Mouse (Mus musculus): ENCODE measurements around the gene Rbm25. TPM values are rescaled to one million over a fixed set of nuclear protein-coding genes. Genes with fewer than 3 reads are reported as not detected.

Rbm25 gene
- polyA plus RNA-seq, 1 experiment from 2014 or later = 85.0 TPM

DNA sequence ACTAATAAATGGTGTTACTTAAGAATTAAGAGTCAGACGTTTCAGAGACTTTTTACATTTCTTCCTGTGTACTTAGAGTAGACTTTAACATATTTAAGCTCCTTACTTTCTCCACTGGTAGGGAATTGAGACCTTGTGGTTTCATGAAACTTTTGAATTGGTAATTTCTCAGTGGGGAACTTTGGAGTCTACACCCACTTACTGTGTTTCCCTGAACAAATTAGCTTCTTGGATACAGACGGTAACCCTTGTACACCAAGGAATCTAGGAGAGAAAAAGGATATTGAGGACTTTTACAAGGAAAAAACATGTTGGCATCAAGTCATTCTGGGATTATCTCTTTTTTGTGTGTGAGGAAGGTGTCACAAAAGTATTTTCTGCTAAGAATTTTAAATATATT lies 2.8 kb downstream of the Rbm25 start:
- H3K9me3 ChIP-seq (ENCODE audit: low read length) = no peaks in the 10 kb centered on the region
- peaks cover 8% of the 10 kb centered on the region; the same call in 1 of the 2 replicates for H3K4me1 ChIP-seq (ENCODE audit: insufficient read depth)
- H3K36me3 ChIP-seq (replicated peaks; ENCODE audit: insufficient read depth, low read length) = peaks cover 25% of the 10 kb centered on the region
- ATAC-seq (no peak), DNase-seq (no peak)
- TF ChIP-seq CTCF (IDR thresholded peaks at IDR 0.05; ENCODE audit: low read depth) (no peak), EP300 (IDR thresholded peaks at IDR 0.05; ENCODE audit: low read depth) (no peak)
- 27% methylated on average over 2 of the region's 2 CpGs for WGBS (ENCODE audit: insufficient replicate concordance)
- peak overlapping the region; percentile 71 for H3K4me2 ChIP-seq (ENCODE audit: low read depth, low read length)
- H3K27me3 ChIP-seq (ENCODE audit: insufficient read depth, low read length) = no peaks in the 10 kb centered on the region
- peak overlapping the region; percentile 97; the same call in 1 of the 2 replicates for H3K9ac ChIP-seq (replicated peaks)
- peak overlapping the region; percentile 95 for H3K4me3 ChIP-seq (ENCODE audit: low read depth, low read length)
- no peak overlapping the region for H3K27ac ChIP-seq (ENCODE audit: low read depth)

DNA sequence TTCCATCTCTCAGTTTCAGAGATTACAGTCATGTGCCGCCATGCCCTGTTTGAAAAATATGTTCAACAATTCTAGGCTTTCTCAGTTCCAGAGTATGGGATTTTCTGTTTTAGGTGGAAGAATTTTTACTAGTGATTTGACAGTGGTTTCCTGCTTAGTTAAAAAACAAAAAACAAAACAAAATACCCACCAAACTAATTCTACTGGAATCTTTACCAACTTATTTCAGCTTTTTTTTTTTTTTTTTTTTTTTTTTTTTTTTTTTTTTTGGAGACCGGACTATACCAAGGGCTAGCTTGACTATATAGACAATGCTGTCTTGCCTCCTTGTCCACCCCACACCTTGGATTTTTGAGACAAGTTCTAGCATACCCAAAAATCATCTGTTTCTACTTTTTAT lies 10.2 kb downstream of the Rbm25 start:
- Histone ChIP-seq H3K4me1 (ENCODE audit: insufficient read depth) (0 out of 2 replicates have a peak, but pooled peaks cover 3% of the 10 kb centered on the region), H3K36me3 (replicated peaks; ENCODE audit: insufficient read depth, low read length) (peaks cover 62% of the 10 kb centered on the region), H3K9ac (replicated peaks) (no peak overlapping the region), H3K27ac (ENCODE audit: low read depth) (no peak overlapping the region), H3K4me2 (ENCODE audit: low read depth, low read length) (no peak overlapping the region), H3K9me3 (ENCODE audit: low read length) (no peaks in the 10 kb centered on the region), H3K4me3 (ENCODE audit: low read depth, low read length) (no peak overlapping the region), H3K27me3 (ENCODE audit: insufficient read depth, low read length) (no peaks in the 10 kb centered on the region)
- 91% methylated on average over 2 of the region's 2 CpGs for WGBS (ENCODE audit: insufficient replicate concordance)
- ATAC-seq (no peak), DNase-seq (no peak)
- TF ChIP-seq CTCF (IDR thresholded peaks at IDR 0.05; ENCODE audit: low read depth) = no peak
- TF ChIP-seq EP300 (IDR thresholded peaks at IDR 0.05; ENCODE audit: low read depth) = no peak

DNA sequence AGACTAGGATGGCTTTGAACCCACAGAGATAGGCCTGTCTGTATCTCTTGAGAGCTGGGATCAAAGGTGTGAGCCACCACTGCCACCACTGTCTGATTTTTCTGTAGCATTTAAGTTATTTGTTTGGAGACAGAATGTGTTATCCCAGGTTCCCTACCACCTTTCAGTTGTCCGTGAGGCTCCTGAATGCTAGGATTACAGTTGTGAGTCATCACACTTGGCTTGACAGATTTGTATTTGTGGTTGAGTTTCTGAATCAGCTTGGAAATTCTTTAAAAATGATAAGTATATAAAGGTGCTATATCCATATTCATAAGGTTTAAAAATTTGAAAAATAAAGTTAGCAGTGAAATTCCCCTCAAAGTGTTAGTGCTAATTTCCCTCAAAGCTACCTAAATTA lies 12.1 kb downstream of the Rbm25 start:
- WGBS (ENCODE audit: insufficient replicate concordance) = 88% methylated on average over 1 of the region's 1 CpGs
- no peak for DNase-seq
- Histone ChIP-seq H3K27ac (ENCODE audit: low read depth) (no peak overlapping the region), H3K9me3 (ENCODE audit: low read length) (no peaks in the 10 kb centered on the region), H3K27me3 (ENCODE audit: insufficient read depth, low read length) (no peaks in the 10 kb centered on the region), H3K4me1 (ENCODE audit: insufficient read depth) (no peaks in the 10 kb centered on the region), H3K4me3 (ENCODE audit: low read depth, low read length) (no peak overlapping the region), H3K4me2 (ENCODE audit: low read depth, low read length) (no peak overlapping the region), H3K9ac (replicated peaks) (no peak overlapping the region), H3K36me3 (replicated peaks; ENCODE audit: insufficient read depth, low read length) (peaks cover 54% of the 10 kb centered on the region)
- ATAC-seq = no peak
- TF ChIP-seq CTCF (IDR thresholded peaks at IDR 0.05; ENCODE audit: low read depth) (no peak), EP300 (IDR thresholded peaks at IDR 0.05; ENCODE audit: low read depth) (no peak)

DNA sequence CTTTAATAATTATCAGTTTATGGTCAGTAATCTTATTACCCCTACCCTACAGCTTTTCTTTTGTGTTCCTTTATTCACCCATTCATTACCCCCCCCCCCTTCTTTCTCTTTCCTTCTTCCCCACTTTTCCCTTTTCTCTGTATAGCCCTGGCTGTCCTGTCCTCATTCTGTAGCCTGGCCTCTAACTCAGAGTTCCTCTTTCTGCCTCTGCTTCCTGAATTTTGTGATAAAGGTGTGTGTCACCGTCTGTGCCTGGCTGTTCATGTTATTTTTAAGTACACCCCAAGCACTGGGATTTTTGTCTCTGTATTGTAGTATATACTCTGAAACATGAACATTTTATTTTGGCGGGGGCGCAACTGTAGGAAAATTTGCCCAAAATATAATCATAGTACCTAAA lies 19.3 kb downstream of the Rbm25 start:
- H3K9me3 ChIP-seq (ENCODE audit: low read length) = no peaks in the 10 kb centered on the region
- H3K36me3 ChIP-seq (replicated peaks; ENCODE audit: insufficient read depth, low read length) = peaks cover 65% of the 10 kb centered on the region
- DNase-seq = no peak

DNA sequence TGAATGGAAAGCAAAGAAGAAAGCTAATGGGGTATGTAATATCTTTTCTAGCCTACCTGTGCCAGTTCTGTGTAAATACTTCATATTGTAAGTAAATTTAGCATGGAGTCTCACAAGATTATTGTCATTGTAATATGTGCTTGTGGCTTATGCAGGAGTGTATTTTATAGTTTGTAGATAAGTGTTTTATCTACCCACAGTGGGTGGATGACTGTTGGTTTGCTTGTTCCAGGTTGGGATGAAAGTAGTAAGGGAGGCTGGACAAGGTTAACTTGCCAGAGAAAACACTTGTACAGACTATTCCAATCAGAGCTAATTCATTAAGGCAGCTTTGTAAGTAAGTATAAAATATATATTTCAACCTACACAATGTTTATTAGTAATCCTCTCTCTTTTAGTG lies 20.4 kb downstream of the Rbm25 start:
- peaks cover 62% of the 10 kb centered on the region for H3K36me3 ChIP-seq (replicated peaks; ENCODE audit: insufficient read depth, low read length)

More for the DNA sequence above, 19.3 kb downstream of the Rbm25 start:
- Histone ChIP-seq H3K4me3 (ENCODE audit: low read depth, low read length) (no peak overlapping the region), H3K9ac (replicated peaks) (no peak overlapping the region), H3K27me3 (ENCODE audit: insufficient read depth, low read length) (no peaks in the 10 kb centered on the region), H3K4me2 (ENCODE audit: low read depth, low read length) (no peak overlapping the region), H3K27ac (ENCODE audit: low read depth) (no peak overlapping the region), H3K4me1 (ENCODE audit: insufficient read depth) (no peaks in the 10 kb centered on the region)
- TF ChIP-seq EP300 (IDR thresholded peaks at IDR 0.05; ENCODE audit: low read depth) = no peak
- TF ChIP-seq CTCF (IDR thresholded peaks at IDR 0.05; ENCODE audit: low read depth) = no peak
- ATAC-seq = no peak
- 72% methylated on average over 3 of the region's 3 CpGs for WGBS (ENCODE audit: insufficient replicate concordance)

DNA sequence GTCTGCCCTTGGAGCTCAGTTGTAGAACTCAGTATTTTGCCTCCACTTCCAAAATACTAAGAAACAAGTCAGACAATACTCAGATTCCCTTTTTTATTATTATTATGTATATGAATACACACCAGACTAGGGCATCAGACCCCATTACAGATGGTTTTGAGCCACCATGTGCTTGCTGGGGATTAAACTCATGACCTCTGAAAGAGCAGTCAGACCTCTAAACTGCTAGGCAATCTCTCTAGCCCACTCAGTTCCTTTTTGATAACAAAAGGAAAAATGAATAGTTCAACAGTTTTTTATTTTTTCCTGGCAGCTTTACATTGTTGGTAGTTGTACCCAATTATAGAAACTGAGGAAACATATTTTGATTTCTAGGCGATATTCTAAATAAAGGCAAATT lies 54.4 kb downstream of the Rbm25 start:
- Histone ChIP-seq H3K9ac (replicated peaks) (no peak overlapping the region), H3K9me3 (ENCODE audit: low read length) (no peaks in the 10 kb centered on the region), H3K27ac (ENCODE audit: low read depth) (no peak overlapping the region), H3K4me1 (ENCODE audit: insufficient read depth) (peaks cover 8% of the 10 kb centered on the region), H3K27me3 (ENCODE audit: insufficient read depth, low read length) (no peaks in the 10 kb centered on the region), H3K36me3 (replicated peaks; ENCODE audit: insufficient read depth, low read length) (peaks cover 18% of the 10 kb centered on the region), H3K4me2 (ENCODE audit: low read depth, low read length) (no peak overlapping the region), H3K4me3 (ENCODE audit: low read depth, low read length) (no peak overlapping the region)
- TF ChIP-seq CTCF (IDR thresholded peaks at IDR 0.05; ENCODE audit: low read depth) = no peak
- no peak for TF ChIP-seq EP300 (IDR thresholded peaks at IDR 0.05; ENCODE audit: low read depth)
- WGBS (ENCODE audit: insufficient replicate concordance) = 83% methylated on average over 1 of the region's 1 CpGs
- DNase-seq (no peak), ATAC-seq (no peak)

More for the DNA sequence above, 20.4 kb downstream of the Rbm25 start:
- Histone ChIP-seq H3K4me1 (ENCODE audit: insufficient read depth) (no peaks in the 10 kb centered on the region), H3K9ac (replicated peaks) (no peak overlapping the region), H3K27ac (ENCODE audit: low read depth) (no peak overlapping the region), H3K27me3 (ENCODE audit: insufficient read depth, low read length) (no peaks in the 10 kb centered on the region), H3K4me3 (ENCODE audit: low read depth, low read length) (no peak overlapping the region), H3K9me3 (ENCODE audit: low read length) (no peaks in the 10 kb centered on the region), H3K4me2 (ENCODE audit: low read depth, low read length) (no peak overlapping the region)
- TF ChIP-seq CTCF (IDR thresholded peaks at IDR 0.05; ENCODE audit: low read depth) = no peak
- TF ChIP-seq EP300 (IDR thresholded peaks at IDR 0.05; ENCODE audit: low read depth) = no peak
- no peak for DNase-seq
- ATAC-seq = no peak
